Mouse (Mus musculus) thymus, postnatal 4 days (tissue): ENCODE measurements around the gene Hlf.
A peak's percentile ranks its signal among the peaks of the same experiment; 100 is the strongest.

ENCODE experiments used
- DNase-seq: peaks from one replicate; pipeline ENCODE4 v3.0.0; 2021

The Hlf gene

GRCm38 (mm10) chr11:90332737-90333136 is 58.0 kb downstream of the Hlf start:
- no peak for DNase-seq

- DNase-seq: no peak
Observed at GRCm38 (mm10) chr11:90330202-90330694, 60.4 kb downstream of the Hlf start.

GRCm38 (mm10) chr11:90326836-90327235 is 63.9 kb downstream of the Hlf start:
- DNase-seq: no peak

GRCm38 (mm10) chr11:90326146-90326545 is 64.5 kb downstream of the Hlf start:
- no peak for DNase-seq

GRCm38 (mm10) chr11:90324597-90324996 is 66.1 kb downstream of the Hlf start:
- DNase-seq: no peak

GRCm38 (mm10) chr11:90320922-90321321 is 69.8 kb downstream of the Hlf start:
- DNase-seq: no peak

GRCm38 (mm10) chr11:90317482-90317881 is 73.2 kb downstream of the Hlf start:
- peak; percentile 69 for DNase-seq

- no peak for DNase-seq
Observed at GRCm38 (mm10) chr11:90314606-90315005, 76.1 kb downstream of the Hlf start.

GRCm38 (mm10) chr11:90306993-90307392 is 83.7 kb downstream of the Hlf start:
- DNase-seq: peak; percentile 59

GRCm38 (mm10) chr11:90306067-90306466 is 84.6 kb downstream of the Hlf start:
- no peak for DNase-seq

- no peak for DNase-seq
Observed at GRCm38 (mm10) chr11:90294622-90295021, 96.1 kb downstream of the Hlf start.

GRCm38 (mm10) chr11:90292766-90293165 is 97.9 kb downstream of the Hlf start:
- DNase-seq: no peak

- DNase-seq: no peak
Observed at GRCm38 (mm10) chr11:90291156-90291555, 99.5 kb downstream of the Hlf start.

GRCm38 (mm10) chr11:90286550-90287154 is 104.0 kb downstream of the Hlf start:
- DNase-seq: no peak
